Mouse (Mus musculus) spleen, postnatal 14 days (tissue): Measurements from ENCODE around the gene Casp8.
A peak's percentile ranks its signal among the peaks of the same experiment; 100 is the strongest.
"Not testable (repeated sequence)": the region's sequence is repeated elsewhere in the genome, so short reads cannot be mapped to it uniquely, and the experiment has no call there.

Source experiments
- DNase-seq, 2 experiments: peaks; one replicate each; pipeline ENCODE4 v3.0.0; 2021 to 2022; ENCODE audit warnings: low spot score in 2 of 2

The Casp8 gene

GRCm38 (mm10) chr1:58795291-58796058, at the start of gene Casp8:
Casp8 (plus strand) TSS chr1:58795374.
- peak in 1 of 2 experiments; percentile 41 for DNase-seq

- peak in 1 of 2 experiments; percentile 11 for DNase-seq
Measured at GRCm38 (mm10) chr1:58746880-58747279, 48.3 kb upstream of the Casp8 start.

GRCm38 (mm10) chr1:58759451-58759850, 35.7 kb upstream of the Casp8 start:
- DNase-seq = no peak

GRCm38 (mm10) chr1:58760581-58760980, 34.6 kb upstream of the Casp8 start:
- no peak for DNase-seq

- DNase-seq = not testable (repeated sequence)
Measured at GRCm38 (mm10) chr1:58761391-58762275, 33.5 kb upstream of the Casp8 start.

- DNase-seq = no peak
Measured at GRCm38 (mm10) chr1:58762576-58762975, 32.6 kb upstream of the Casp8 start.

GRCm38 (mm10) chr1:58766446-58766845, 28.7 kb upstream of the Casp8 start:
- DNase-seq = not testable (repeated sequence)

GRCm38 (mm10) chr1:58769136-58769535, 26.0 kb upstream of the Casp8 start:
- DNase-seq = no peak

- DNase-seq = no peak
Measured at GRCm38 (mm10) chr1:58769701-58770100, 25.5 kb upstream of the Casp8 start.

GRCm38 (mm10) chr1:58770111-58770720, 25.0 kb upstream of the Casp8 start:
- DNase-seq = peak in 1 of 2 experiments; percentile 44

- DNase-seq = no peak
Measured at GRCm38 (mm10) chr1:58772084-58772483, 23.1 kb upstream of the Casp8 start.

- no peak for DNase-seq
Measured at GRCm38 (mm10) chr1:58773280-58773679, 21.9 kb upstream of the Casp8 start.

- no peak for DNase-seq
Measured at GRCm38 (mm10) chr1:58773905-58774304, 21.3 kb upstream of the Casp8 start.

GRCm38 (mm10) chr1:58775361-58775760, 19.8 kb upstream of the Casp8 start:
- DNase-seq = no peak

- no peak for DNase-seq
Measured at GRCm38 (mm10) chr1:58777583-58777982, 17.6 kb upstream of the Casp8 start.

GRCm38 (mm10) chr1:58778226-58778625, 16.9 kb upstream of the Casp8 start:
- no peak for DNase-seq

- DNase-seq = no peak
Measured at GRCm38 (mm10) chr1:58786276-58786675, 8.9 kb upstream of the Casp8 start.

GRCm38 (mm10) chr1:58788410-58788809, 6.8 kb upstream of the Casp8 start:
- DNase-seq = no peak

- DNase-seq = no peak
Measured at GRCm38 (mm10) chr1:58794705-58795104, 469 bp upstream of the Casp8 start.

- no peak for DNase-seq
Measured at GRCm38 (mm10) chr1:58796059-58796363, 837 bp downstream of the Casp8 start.

- no peak for DNase-seq
Measured at GRCm38 (mm10) chr1:58796853-58797252, 1.7 kb downstream of the Casp8 start.

GRCm38 (mm10) chr1:58797370-58797769, 2.2 kb downstream of the Casp8 start:
- DNase-seq = no peak
